Mouse (Mus musculus) kidney, adult 11 months (tissue): Measurements from ENCODE around the gene Taok2.

Experiments
- DNase-seq: peaks from one replicate; pipeline ENCODE4 v3.0.0; 2022

Taok2 gene

DNA sequence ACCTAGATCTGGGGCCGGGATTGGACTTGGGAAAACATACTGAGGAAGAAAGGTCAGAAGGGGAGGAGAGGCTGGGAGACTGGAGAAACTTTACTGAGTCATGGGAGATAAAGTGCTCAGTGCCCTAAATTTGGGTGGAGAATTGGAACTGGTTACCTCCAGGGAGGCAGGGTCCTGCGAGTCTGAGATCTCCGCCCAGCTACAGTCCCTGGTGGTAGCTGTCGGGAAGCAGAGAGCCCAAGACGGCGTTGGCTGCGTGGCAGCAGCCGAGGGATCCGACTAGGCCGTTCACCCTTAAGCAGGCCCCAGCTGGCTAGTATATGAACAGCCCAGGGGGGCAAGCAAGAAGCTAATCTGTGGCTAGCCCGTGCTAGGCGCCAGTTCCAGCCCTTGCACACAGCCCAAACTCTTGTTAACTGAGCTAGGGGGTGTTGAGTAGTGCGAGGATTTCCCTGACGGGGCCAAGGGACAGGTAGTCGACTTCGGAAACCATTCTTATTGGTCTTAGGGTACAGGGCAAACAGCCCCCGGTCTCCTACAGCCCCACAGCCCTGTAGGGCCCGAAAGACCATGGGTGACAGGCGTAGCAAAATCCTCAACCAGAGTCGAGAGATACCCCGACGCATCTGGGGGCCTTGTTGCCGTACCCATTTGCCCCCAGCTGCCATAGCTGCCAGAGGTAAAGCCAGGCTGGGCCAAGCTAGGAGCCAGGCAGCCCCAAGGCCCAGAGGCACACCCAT, 14.6 kb downstream of the Taok2 start:
- no peak for DNase-seq

DNA sequence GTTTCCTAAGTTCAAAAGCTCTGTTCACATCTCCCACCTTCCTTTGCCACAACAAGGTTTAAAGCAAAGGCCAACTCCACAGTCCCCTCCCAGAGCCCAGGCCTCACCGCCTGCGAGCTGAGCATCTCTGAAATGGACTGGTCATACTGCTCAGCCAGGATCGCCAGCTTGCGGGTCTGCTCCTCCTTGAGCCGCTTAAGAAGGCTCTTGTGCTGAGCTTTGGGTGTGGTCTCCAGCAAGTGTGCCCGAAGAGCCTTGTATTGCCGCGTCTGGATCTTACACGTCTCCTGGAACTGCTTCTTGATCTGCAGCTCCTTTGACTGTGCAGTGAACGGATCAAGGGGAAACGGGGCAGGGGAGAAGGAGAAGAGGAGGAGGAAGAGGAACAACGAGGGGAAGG, 16.5 kb downstream of the Taok2 start:
- DNase-seq: no peak

DNA sequence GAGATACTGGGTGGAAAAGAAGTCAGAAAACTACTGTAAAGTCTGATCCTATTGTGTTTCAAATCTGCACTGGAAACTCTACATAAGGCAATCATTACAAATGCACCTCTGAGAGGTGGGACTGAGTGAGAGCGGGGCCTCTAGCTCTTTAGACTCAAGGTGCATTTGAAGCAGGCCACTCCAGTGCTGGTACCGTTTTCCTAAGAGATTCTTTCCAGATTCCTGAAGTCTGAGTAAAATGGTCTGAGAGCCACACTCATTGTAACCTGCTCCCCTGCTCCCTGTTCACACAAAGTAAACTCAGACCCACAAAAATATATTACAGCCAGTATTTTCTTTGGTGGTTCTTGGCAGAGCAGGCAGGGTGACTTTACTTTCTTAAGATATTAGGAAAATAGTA, 17.0 kb downstream of the Taok2 start:
- DNase-seq: no peak

DNA sequence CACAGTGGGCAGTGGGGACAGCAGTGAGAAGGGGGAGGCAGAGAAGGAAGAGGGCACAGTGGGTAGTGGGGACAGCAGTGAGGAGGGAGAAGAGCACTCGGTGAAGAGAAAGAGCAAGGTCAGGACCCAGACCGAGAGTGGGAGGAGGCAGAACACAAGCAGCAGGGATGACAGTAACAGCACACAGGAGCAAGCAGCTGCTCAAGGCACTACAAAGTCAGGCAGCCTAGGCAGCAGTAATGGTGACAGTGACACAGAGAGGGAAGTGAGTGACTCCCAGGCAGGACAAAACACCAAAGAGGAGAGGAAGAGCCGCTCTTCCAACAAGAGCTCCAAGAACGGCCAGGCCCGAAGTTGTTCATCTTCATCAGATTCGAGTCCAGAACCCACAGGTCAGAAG, 20.7 kb downstream of the Taok2 start:
- DNase-seq: no peak

DNA sequence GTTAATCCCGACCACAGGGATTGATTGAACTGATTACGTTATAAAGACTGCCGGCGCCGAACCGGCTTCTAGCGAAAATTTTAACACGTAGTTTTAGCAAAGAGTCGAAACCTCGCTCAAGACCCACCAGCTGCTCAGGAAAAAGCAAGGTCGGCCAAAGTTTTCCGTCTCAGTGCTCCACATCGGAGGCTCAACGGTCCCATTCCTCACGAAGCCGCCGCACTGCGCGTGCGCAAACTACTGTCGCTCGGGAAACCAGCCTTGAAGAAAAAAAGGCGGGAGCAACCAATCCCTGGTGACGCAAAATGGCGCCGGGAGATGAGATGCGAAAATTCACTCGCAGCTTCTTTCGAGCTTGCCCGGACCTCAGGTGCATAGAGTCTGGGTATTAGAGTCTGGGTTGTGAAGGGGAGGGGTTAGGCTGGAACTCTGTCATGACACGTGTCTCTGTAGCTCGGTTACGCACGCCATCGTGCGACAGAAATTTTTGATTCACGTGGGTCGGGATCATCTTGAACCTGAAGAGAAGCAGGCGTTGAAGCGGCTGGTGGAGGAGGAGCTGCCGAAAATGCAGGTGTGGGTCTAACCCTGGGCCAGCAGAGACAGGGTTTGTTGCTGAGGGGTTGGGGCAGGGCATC, 22.2 kb downstream of the Taok2 start, which contains the start of gene Ino80e:
Gene Ino80e (minus strand): TSS at position 231 of the 638 bp plus-strand sequence.
- peak; percentile 93 for DNase-seq

DNA sequence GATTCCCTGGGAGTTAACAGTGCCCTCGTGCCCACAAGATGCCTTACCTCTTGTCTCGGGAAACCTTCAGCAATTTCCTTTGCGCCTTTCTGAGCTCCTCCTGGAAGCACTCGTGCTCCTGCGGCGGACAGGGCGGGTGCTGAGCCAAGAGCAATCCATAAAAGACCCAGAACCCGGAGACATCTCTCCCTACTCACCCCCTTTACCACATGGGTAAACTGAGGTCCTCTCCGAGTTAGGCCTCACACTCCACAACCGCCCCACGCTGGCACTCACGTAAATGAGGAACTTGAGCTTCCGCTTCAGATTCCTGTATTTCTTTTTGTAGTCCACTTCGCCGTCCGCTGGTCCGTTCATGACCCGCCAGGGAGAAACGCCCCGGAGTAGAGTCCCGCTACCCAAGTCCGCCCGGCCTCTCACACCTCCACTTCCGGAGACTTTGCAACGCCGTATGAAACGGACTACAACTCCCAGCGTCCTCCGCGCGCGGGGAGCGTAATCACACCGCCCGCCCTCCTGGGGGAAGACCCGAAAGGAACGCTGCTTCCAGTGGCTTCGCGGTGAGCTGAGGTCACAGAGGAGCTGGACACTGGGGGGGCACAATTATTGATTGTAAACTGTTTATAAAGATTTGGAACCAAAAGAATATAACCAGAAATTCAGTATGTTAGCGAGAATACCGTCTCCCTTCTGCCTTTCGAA, 22.9 kb downstream of the Taok2 start, which contains the start of gene Hirip3:
Gene Hirip3 (plus strand): TSS at position 544 of the 702 bp plus-strand sequence.
- DNase-seq: peak; percentile 94

DNA sequence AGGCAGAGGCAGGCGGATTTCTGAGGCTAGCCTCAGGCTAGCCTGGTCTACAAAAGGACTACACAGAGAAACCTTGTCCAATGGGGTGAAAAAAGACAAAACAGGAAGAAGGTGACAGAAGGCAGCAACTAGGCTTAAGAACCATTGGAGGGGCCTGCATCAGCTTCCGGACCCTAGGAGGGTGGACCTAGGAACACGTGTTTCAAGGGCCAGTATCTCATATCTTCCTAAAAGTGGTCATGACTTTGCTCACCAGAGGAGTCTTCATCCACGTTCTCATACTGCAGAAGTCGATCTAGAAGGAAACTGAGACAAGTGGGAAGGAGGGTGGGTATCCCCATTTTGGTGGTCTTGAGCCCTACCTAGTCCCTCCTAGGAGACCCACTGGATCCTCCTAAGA, 23.5 kb downstream of the Taok2 start:
- DNase-seq: no peak

DNA sequence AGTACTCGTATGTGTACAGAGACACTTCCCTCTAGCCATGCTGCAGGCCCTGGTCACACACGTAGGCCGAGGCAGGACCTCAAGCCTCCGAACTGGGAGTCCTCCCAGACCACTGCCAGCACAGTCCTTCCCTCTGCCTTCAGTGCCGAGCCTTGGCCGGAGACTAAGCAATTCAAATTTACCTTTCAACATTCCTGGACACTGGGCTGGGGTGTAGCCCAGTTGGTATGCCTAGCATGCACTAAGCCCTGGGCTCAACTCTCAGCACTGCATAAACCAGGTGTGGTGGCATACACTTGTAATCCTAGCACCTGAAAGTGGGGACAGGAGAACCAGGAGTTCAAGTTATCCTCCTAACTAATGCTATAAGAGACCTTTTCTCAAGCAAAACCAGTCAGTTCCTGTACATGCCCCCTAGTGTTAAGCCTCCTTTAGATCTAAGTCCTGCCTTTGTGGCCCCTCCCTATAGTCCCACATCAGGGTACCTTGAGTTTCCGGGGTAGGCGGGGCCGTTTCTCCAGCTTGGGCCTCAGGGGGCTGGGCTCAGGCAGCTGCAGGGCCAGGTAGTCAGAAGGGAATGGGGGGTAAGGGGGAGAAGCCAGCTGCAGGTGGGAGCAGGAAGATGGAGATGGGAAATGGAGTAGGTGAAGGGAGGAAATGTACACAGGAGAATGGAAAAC, 27.6 kb downstream of the Taok2 start:
- no peak for DNase-seq

DNA sequence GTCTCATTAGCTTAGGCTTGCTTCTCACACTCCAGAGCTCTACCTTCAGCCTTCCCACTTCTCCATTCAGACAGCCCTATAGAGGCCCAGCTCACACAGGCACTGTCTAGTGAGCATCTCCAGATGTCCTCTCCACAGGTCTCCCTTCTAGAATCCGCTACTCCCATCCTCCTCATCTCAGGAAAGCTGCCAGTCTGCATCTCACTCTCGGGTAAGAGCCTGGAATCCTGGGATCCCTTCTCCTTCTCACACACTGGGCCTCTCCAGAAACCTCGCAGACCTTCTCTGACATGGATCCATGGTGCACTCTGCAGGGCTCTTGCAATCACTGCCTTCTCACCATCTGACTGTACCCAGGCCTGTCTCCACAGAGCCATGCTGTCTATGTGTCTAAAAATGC, 28.9 kb downstream of the Taok2 start:
- DNase-seq: no peak

DNA sequence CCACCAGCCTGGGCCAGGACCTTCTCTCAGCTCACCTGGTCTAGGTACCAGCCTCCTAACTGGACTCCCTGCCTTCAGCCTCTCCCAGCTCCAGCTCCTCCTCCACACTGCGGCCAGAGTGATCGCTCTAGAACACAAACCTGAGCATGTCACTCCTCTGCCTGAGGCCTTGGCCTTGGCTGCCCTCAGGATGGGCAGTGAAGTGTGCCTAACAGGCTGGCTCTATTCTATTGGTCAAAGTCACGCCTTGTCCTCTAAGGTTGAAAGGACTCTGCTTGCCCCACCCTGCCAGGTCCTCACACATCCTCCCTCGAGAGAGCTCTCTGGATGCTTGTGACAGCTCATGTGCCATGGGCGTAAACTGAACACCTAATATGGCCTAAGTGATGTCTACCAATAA, 31.0 kb downstream of the Taok2 start:
- DNase-seq: peak; percentile 87

DNA sequence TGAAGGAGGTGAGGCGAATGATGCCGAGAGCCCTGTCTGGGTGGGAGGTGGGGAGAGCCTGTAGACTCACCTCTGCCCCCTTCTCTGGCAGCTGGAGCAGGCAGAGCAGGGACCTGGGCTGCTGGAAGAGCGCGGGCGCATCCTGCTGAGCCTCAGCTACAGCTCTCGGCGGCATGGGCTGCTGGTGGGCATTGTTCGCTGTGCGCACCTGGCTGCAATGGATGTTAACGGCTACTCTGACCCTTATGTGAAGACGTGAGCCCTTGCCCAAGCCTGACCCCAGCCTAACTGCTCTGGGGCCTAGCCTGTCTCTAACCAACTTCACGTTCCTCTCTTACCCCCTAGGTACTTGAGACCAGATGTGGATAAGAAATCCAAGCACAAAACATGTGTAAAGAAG, 33.3 kb downstream of the Taok2 start:
- DNase-seq: no peak

DNA sequence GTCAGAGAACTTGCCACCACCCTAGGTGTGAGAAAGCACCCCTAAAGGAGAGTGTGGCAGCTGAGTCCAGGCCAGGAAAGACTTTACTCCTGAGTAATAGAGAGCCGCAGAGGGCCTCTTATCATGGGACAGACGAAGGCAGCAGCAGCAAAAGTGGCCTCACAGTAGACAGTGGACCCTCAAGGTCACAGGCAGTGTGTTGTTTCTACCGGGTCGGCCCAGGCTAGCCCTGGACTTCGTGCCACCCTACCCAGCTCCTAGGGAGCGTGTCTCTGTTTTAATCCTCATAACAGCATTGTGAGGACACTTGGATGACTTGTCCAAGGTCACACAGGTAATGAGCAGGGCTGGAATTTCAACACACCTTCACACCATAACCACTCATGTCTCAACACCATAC, 34.3 kb downstream of the Taok2 start:
- no peak for DNase-seq

DNA sequence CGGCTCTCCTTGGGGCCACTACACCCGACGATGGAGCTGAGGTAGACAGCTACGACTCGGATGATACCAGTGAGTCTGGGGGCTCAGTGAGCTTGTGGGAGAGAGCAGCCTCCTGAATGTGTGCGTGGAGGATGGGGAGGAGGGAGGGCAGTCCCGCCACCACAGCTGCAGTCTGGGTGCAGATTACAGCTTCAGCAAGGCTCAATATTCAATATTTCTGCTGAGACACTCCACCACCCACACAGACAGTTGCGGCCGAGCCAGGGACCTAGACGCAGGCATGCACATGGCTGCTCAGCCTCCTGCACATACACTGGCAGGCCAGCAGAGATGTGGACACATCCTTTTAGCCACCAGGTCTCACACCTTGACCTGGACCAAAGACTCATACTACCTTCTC, 35.7 kb downstream of the Taok2 start:
- DNase-seq: no peak

DNA sequence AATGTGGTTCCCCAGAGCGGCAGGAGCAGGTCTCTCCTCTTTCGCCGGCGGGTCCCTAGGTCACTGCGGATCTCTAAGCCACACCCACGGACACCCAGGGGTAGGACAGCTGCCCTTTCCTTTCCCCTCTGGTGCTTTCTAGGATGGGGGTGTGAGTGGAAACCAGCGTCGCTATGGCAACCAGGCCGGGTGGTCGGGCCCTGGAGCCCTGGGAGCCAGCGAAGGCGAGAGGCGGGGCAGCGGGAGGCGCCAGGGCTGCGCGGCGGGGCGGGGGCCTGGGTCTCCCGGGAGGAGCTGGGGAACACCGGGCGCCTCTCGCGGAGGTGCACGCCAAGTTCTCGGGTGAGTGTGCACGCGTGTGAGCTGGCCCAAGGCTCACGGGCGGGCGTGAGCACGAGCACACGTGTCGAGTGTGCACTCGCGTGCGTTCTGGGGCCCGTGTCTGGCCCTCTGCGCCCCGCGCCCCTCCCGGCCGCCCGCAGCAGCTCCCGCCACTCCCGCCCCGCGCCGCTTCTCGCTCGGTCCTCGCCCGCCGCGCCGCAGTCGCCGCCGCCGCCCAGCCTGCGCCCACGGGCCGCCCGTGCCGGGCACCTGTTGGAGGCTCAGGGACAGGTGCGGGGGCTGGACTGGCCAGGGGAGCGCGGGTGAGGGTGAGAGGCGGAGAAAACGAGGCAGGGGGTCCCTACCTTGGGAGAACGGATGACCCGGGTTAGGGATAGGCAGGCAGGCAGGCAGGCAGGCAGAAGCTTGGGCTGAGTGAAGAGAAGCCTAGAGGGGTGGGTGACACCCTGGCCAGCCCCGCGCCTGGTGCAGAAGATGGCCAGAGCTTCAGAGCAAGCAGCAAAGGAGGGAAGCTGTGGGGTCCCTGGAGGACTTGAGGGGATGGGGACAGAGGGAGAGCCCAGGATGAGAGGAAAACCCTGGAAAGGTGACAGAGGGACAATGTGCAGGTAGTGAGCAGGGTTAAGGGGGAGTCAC, 36.8 kb downstream of the Taok2 start:
- no peak for DNase-seq

DNA sequence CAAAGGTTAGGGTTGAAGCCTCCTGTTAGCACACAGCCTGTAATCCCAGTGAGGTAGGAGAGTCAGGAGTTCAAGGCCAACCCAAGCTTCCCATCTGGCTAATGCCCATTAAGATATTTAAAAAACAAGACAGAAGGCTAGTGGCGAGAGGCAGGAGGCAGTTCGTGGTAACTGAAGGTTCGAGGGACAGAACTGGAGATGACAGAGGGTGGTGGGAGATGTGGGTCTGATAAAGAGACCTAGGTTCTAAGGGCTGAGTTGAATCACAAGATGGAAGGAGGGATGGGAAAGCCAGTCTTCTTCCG, 37.4 kb downstream of the Taok2 start, which contains the start of gene Doc2a:
Gene Doc2a (plus strand): TSS at position 301 of the 305 bp plus-strand sequence.
- no peak for DNase-seq

DNA sequence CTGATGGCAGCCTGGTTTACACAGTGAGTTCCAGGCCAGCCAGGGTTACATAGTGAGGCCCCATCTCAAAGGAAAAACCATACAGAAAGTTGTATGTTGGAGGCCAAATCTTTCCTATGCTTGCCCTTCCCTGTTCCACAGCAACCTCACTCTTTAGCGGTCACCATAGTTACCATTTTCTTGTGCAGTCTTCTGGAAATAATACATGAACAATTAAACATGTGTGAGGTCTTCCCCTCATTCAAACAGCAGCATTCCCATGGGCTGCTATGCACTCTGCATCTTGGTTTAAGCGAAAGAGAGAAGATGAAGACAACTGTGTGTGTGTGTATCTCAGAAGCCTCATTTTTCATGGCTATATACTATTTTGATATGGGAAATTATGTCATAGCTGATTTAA, 39.0 kb downstream of the Taok2 start:
- DNase-seq: no peak

DNA sequence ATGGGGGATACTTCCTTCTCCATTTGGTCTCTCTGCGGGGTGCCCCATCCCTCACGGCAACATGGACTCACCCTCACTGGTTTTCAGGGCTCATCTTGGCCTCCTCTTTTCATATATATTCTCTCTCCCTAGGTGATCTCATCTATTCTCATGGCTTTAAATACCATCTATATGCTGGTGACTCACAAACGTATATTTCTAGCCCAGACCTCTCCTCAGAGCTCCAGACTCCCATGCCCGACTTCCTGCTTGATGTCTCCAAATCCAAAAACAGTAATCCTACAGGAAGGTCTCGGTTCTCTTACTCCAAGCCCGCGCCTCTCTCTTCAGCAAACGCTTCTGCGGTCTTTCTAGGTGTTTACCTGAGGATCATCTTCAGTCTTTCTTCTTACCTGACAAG, 41.2 kb downstream of the Taok2 start:
- no peak for DNase-seq

DNA sequence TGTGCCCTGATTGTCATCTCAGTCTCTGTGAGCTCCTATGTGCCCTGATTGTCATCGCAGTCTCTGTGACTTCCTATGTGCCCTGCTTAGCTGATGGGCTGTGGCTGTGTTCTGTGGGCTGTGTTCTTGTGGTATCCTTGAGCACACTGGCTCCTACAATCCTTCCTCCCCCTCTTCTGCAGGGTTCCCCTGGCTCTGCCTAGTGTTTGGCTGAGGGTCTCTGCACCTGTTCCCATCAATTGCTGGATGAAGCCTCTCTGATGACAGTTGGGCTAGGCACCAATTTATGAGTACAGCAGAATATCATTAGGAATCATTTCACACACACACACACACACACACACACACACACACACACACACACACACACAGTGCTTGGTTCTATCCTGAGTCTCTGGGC, 51.2 kb downstream of the Taok2 start:
- DNase-seq: no peak

DNA sequence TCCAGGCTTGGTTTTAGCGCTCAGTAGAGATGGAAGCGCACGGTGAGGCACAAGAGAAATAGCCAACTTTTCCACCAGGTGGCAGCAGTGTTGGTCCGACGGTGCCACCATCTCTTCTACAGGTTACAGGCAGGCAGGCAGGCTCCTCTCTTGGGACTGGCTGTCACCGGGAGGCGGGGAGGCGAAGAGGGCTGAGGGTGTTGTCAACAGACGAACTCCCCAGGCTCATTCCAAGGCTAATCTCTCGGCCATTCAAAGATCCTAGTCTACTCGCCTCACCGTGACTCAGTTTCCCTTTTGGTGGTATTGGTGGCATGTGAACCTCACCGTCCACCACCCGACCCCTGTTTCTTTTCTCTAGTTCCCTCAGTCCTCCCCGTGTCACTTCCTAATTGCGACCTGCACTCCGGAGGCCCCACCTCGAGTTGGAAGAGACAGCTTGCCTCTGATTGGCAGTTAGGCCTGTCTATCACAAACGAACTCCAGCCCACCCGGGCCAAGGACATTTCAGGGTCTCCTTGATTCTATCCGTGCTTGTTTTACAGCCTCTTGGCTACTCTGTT, 52.4 kb downstream of the Taok2 start:
- peak; percentile 86 for DNase-seq

DNA sequence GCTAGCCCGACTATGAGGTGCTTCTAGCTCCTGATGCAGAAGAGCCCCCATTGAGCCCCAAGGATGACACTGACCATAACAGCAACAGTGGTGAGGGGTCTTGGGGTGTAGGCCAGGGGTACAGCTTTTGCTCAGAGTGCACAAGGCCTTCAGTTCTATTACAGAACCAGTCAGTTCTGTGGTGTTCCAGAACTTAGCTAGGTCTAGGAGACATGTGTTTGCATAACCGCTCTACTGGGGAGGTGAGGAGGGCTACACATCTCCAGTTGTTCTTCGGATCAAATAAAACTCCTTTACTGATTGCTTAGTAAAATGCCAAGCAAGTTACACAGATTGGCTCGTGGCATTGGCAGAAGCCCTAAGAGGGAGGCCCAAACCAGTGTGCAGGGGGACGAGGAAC, 53.0 kb downstream of the Taok2 start, which contains the start of gene 4930451I11Rik:
Gene 4930451I11Rik (minus strand): TSS at position 101 of the 400 bp plus-strand sequence.
- DNase-seq: no peak

DNA sequence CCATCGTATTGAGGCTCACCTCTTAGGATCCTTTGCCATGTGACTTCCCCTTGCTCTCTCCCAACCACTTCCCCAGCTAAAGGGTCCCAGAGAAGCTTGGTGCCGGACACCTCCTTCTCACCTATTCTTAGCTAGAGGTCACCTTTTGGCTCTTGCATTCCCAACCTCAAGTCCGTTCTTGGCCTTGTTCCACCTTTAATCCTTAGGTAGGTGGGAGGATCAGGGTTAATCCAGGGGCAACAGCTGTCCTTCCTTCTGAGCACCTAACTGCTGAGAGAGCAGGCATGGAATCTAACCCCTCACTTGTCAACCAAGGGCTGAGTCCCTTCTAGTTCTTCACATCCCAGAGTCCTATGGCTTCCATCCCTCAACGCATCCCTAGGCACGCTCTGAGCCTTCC, 58.6 kb downstream of the Taok2 start:
- no peak for DNase-seq

DNA sequence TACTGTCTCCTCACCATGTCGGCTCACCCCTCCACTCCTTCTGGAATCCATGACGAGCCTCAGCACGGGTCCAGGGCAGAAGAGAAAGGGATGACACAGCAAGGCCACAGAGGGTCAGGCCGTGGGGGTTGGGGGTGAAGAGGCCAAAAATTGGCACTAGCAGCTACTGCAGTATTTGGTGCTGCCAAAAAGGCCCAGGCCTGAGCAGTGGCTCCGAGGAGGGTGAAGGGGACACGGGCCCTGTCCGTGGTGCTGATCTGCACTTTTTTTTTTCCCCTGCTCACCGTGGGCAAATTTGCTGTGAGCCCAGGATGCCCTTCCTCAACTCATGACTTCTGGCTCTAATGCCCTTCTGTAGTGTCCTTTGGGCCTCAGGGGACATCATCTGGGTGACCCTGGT, 59.1 kb downstream of the Taok2 start:
- DNase-seq: no peak
